In genomic region chr12:111668457-111668912, GRCm38 (mm10) we compare ENCODE assay signal across 8 mouse cellular contexts. TPM values are rescaled to one million over a fixed set of nuclear protein-coding genes. Genes with fewer than 3 reads are reported as not detected.
DNase-seq lines count a peak whose midpoint lies in the region; ATAC-seq and TF ChIP-seq lines count a peak whose summit lies in the region.

No protein-coding gene starts in this region.

- TF ChIP-seq POLR2A in bone marrow, adult 2 months (IDR thresholded peaks at IDR 0.05; ENCODE audit: borderline replicate concordance, control insufficient read depth, low read depth, low read length) = no peak

- H3K4me3 ChIP-seq in bone marrow, adult 2 months (replicated peaks; ENCODE audit: control insufficient read depth, low read depth, low read length) = peak overlapping the region; percentile 3
- H3K4me3 ChIP-seq in embryonic facial prominence, embryonic 15.5 days (replicated peaks) = peak overlapping the region; percentile 22; the same call in 1 of the 2 replicates
- H3K4me3 ChIP-seq in heart, embryonic 10.5 days = peak overlapping the region; percentile 47
- peak overlapping the region; percentile 10 for H3K4me3 ChIP-seq in kidney, embryonic 15.5 days (replicated peaks)

- H3K27ac ChIP-seq in bone marrow, adult 2 months (ENCODE audit: control insufficient read depth, insufficient read depth, low read depth, low read length, poor library complexity) = 0 out of 2 replicates have a peak overlapping the region, but pooled peaks have one; percentile 16
- H3K27ac ChIP-seq in embryonic facial prominence, embryonic 15.5 days (replicated peaks) = peak overlapping the region; percentile 86
- peak overlapping the region; percentile 88 for H3K27ac ChIP-seq in heart, embryonic 10.5 days
- peak overlapping the region; percentile 88 for H3K27ac ChIP-seq in kidney, embryonic 15.5 days

- no peaks in the 10 kb centered on the region for H3K4me1 ChIP-seq in bone marrow, adult 2 months (ENCODE audit: control insufficient read depth, insufficient read depth, low read length)
- H3K4me1 ChIP-seq in embryonic facial prominence, embryonic 15.5 days = peaks cover 69% of the 10 kb centered on the region
- peaks cover 79% of the 10 kb centered on the region for H3K4me1 ChIP-seq in heart, embryonic 10.5 days
- peaks cover 65% of the 10 kb centered on the region for H3K4me1 ChIP-seq in kidney, embryonic 15.5 days

- 0% methylated on average over 8 of the region's 8 CpGs for WGBS in bone marrow, adult 2 months
- 0% methylated on average over 8 of the region's 8 CpGs for WGBS in embryonic facial prominence, embryonic 15.5 days
- 0% methylated on average over 8 of the region's 8 CpGs for WGBS in heart, embryonic 10.5 days
- under 1% methylated on average over 8 of the region's 8 CpGs for WGBS in kidney, embryonic 15.5 days

- H3K9me3 ChIP-seq in embryonic facial prominence, embryonic 15.5 days (replicated peaks) = no peaks in the 10 kb centered on the region
- H3K9me3 ChIP-seq in heart, embryonic 10.5 days = no peaks in the 10 kb centered on the region
- no peaks in the 10 kb centered on the region for H3K9me3 ChIP-seq in kidney, embryonic 15.5 days (replicated peaks)

- peak overlapping the region; percentile 21; the same call in 1 of the 2 replicates for H3K9ac ChIP-seq in embryonic facial prominence, embryonic 15.5 days
- H3K9ac ChIP-seq in kidney, embryonic 15.5 days = 0 out of 2 replicates have a peak overlapping the region, but pooled peaks have one; percentile 19

- ATAC-seq in embryonic facial prominence, embryonic 15.5 days (ENCODE audit: insufficient number of reproducible peaks, low FRiP score, low TSS enrichment, low read depth) = peak; percentile 74
- peak; percentile 53 for ATAC-seq in kidney, embryonic 15.5 days (replicated peaks; ENCODE audit: low FRiP score)
- ATAC-seq in monocyte, adult 5-6 weeks (replicated peaks; ENCODE audit: insufficient number of reproducible peaks, low FRiP score, low TSS enrichment, poor library complexity, severe bottlenecking) = peak; percentile 70

- DNase-seq in 416B (ENCODE audit: low read depth) (peak; percentile 95), liver (peak; percentile 93)
- peak; percentile 96 for DNase-seq in heart, embryonic 10.5 days (ENCODE audit: low spot score)
- peak; percentile 88 to 97 for DNase-seq in spleen, postnatal 4 days (ENCODE audit: low spot score in 2 of 2)

- TF ChIP-seq CTCF in bone marrow, adult 2 months (IDR thresholded peaks at IDR 0.05; ENCODE audit: control insufficient read depth, insufficient read depth, low read length) = peak; percentile 98

- H3K27me3 ChIP-seq in embryonic facial prominence, embryonic 15.5 days = peaks cover 36% of the 10 kb centered on the region
- peaks cover 39% of the 10 kb centered on the region for H3K27me3 ChIP-seq in heart, embryonic 10.5 days (ENCODE audit: insufficient read depth, poor library complexity, severe bottlenecking)
- peaks cover 39% of the 10 kb centered on the region for H3K27me3 ChIP-seq in kidney, embryonic 15.5 days

- H3K4me2 ChIP-seq in embryonic facial prominence, embryonic 15.5 days (replicated peaks) = peak overlapping the region; percentile 52
- peak overlapping the region; percentile 58 for H3K4me2 ChIP-seq in kidney, embryonic 15.5 days

- H3K36me3 ChIP-seq in embryonic facial prominence, embryonic 15.5 days = no peaks in the 10 kb centered on the region
- H3K36me3 ChIP-seq in heart, embryonic 10.5 days = peaks cover 12% of the 10 kb centered on the region
- H3K36me3 ChIP-seq in kidney, embryonic 15.5 days = no peaks in the 10 kb centered on the region

RNA-seq across cellular contexts. Expression of gene Ckb, which starts 3.7 kb away (rescaled TPM):
- polyA plus RNA-seq in bone marrow, adult 2 months (2011; ENCODE audit: insufficient read depth, insufficient read length, low replicate concordance, missing spikeins) = 28.6 and 38.4 TPM in 2 replicates
- polyA plus RNA-seq in embryonic facial prominence, embryonic 15.5 days (2015; fragmentation: Nextera tagmentation; extraction: Ambion mirVana) = 247 and 255 TPM in 2 replicates
- 408 and 575 TPM in 2 replicates for polyA plus RNA-seq in heart, embryonic 10.5 days (2016; fragmentation: Nextera tagmentation; extraction: Ambion mirVana)
- polyA plus RNA-seq in kidney, embryonic 15.5 days (2015; fragmentation: Nextera tagmentation; extraction: Ambion mirVana) = 126 and 154 TPM in 2 replicates
- total RNA-seq in monocyte, adult 5-6 weeks (2017) = 21.5 to 39.0 TPM (median 37.5 TPM) in 3 replicates

RNA-seq across cellular contexts. Expression of gene Trmt61a, which starts 9.4 kb away (rescaled TPM):
- 4.2 and 11.0 TPM in 2 replicates for polyA plus RNA-seq in bone marrow, adult 2 months (2011; ENCODE audit: insufficient read depth, insufficient read length, low replicate concordance, missing spikeins)
- 13.3 and 15.4 TPM in 2 replicates for polyA plus RNA-seq in embryonic facial prominence, embryonic 15.5 days (2015; fragmentation: Nextera tagmentation; extraction: Ambion mirVana)
- polyA plus RNA-seq in heart, embryonic 10.5 days (2016; fragmentation: Nextera tagmentation; extraction: Ambion mirVana) = 12.7 and 18.9 TPM in 2 replicates
- polyA plus RNA-seq in kidney, embryonic 15.5 days (2015; fragmentation: Nextera tagmentation; extraction: Ambion mirVana) = 10.7 and 12.8 TPM in 2 replicates
- total RNA-seq in monocyte, adult 5-6 weeks (2017) = 2.2 to 2.7 TPM (median 2.5 TPM) in 3 replicates

RNA-seq across cellular contexts. Expression of gene Bag5, which starts 44.6 kb away (rescaled TPM):
- polyA plus RNA-seq in bone marrow, adult 2 months (2011; ENCODE audit: insufficient read depth, insufficient read length, low replicate concordance, missing spikeins) = 4.4 and 7.7 TPM in 2 replicates
- polyA plus RNA-seq in embryonic facial prominence, embryonic 15.5 days (2015; fragmentation: Nextera tagmentation; extraction: Ambion mirVana) = 65.5 and 66.6 TPM in 2 replicates
- 43.7 and 47.7 TPM in 2 replicates for polyA plus RNA-seq in heart, embryonic 10.5 days (2016; fragmentation: Nextera tagmentation; extraction: Ambion mirVana)
- 51.4 and 53.6 TPM in 2 replicates for polyA plus RNA-seq in kidney, embryonic 15.5 days (2015; fragmentation: Nextera tagmentation; extraction: Ambion mirVana)
- total RNA-seq in monocyte, adult 5-6 weeks (2017) = 37.2 to 42.3 TPM (median 41.6 TPM) in 3 replicates

RNA-seq across cellular contexts. Expression of gene Apopt1, which starts 44.6 kb away (rescaled TPM):
- polyA plus RNA-seq in bone marrow, adult 2 months (2011; ENCODE audit: insufficient read depth, insufficient read length, low replicate concordance, missing spikeins) = 15.1 and 16.8 TPM in 2 replicates
- polyA plus RNA-seq in embryonic facial prominence, embryonic 15.5 days (2015; fragmentation: Nextera tagmentation; extraction: Ambion mirVana) = 52.6 and 55.7 TPM in 2 replicates
- 53.3 and 55.2 TPM in 2 replicates for polyA plus RNA-seq in heart, embryonic 10.5 days (2016; fragmentation: Nextera tagmentation; extraction: Ambion mirVana)
- polyA plus RNA-seq in kidney, embryonic 15.5 days (2015; fragmentation: Nextera tagmentation; extraction: Ambion mirVana) = 53.5 and 57.4 TPM in 2 replicates
- total RNA-seq in monocyte, adult 5-6 weeks (2017) = 27.2 to 45.4 TPM (median 29.7 TPM) in 3 replicates

Comparison
In these comparisons a context has a peak if more than half of its experiments do, and no peak if none do; other contexts are left out.
1. Peak in every context shown above with its lines: DNase-seq, ATAC-seq, H3K4me3 ChIP-seq and H3K27ac ChIP-seq.
2. H3K27ac ChIP-seq: peak in every context shown above with its lines; median percentile 88 in heart, embryonic 10.5 days; 88 in kidney, embryonic 15.5 days; 86 in embryonic facial prominence, embryonic 15.5 days; 16 in bone marrow, adult 2 months.